Mouse (Mus musculus): ENCODE results near the gene Mrgprx2. TPM values are rescaled to one million over a fixed set of nuclear protein-coding genes. Genes with fewer than 3 reads are reported as not detected.
"Not testable (repeated sequence)": the region's sequence is repeated elsewhere in the genome, so short reads cannot be mapped to it uniquely, and the experiment has no call there.

Mrgprx2 gene
- not detected in 2 replicates for polyA plus RNA-seq (2016; fragmentation: Nextera tagmentation; extraction: Ambion mirVana)

DNA sequence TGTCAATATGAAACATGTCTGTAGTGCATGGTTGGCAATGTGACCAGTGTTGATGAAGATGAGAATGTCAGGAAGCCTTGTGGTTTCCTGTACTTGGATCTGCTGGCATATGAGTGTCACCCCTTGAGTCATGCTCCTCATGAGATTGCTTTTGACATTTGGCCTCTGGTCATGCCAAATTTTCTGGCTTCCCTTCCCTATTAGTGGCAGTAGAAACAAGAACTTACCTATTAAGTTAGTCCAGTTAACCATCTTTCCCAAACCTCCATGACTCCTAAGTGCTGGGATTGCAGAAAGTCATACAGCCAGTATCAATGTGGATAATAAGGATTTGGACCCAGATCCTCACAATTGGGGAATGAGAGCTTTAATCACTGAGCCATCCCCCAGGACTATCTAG lies at the start of gene Mrgprx2:
Gene Mrgprx2, minus strand, starts transcription at position 101 of the 400 bp plus-strand sequence.
- no peaks in the 10 kb centered on the region for H3K36me3 ChIP-seq
- H3K4me3 ChIP-seq: no peak within 1 kb of the TSS
- no peak within 1 kb of the TSS for H3K27ac ChIP-seq
- no peaks in the 10 kb centered on the region for H3K4me1 ChIP-seq
- H3K27me3 ChIP-seq (ENCODE audit: insufficient read depth, poor library complexity, severe bottlenecking): no peaks in the 10 kb centered on the region
- no peak for DNase-seq (ENCODE audit: low spot score)
- H3K9me3 ChIP-seq: no peaks in the 10 kb centered on the region; the same call in 1 of the 2 replicates

DNA sequence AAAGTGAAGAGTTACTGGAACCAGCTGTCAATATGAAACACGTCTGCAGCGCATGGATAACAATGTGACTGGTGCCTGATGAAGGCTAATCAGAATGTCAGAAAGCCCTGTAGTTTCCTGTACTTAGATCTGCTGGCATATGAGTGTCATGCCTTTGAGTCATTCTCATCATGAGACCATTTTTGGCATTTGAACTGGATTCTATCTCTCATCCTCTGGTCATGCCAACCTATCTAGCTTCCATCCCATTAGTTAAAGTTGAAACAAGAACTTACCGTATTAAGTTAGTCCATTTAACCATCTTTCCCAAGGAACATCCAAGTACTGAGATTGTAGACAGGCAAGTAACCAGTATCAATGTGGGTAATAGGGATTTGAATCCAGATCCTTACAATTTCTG lies 42.9 kb downstream of the Mrgprx2 start, which contains the start of gene Mrgprb1:
Gene Mrgprb1, minus strand, starts transcription at position 101 of the 400 bp plus-strand sequence.
- 80% methylated on average over 3 of the region's 3 CpGs for WGBS
- Histone ChIP-seq H3K27ac (no peak within 1 kb of the TSS), H3K36me3 (no peaks in the 10 kb centered on the region), H3K4me3 (no peak within 1 kb of the TSS), H3K9me3 (peaks cover 7% of the 10 kb centered on the region), H3K27me3 (ENCODE audit: insufficient read depth, poor library complexity, severe bottlenecking) (no peaks in the 10 kb centered on the region), H3K4me1 (no peaks in the 10 kb centered on the region)
- no peak for DNase-seq (ENCODE audit: low spot score)

DNA sequence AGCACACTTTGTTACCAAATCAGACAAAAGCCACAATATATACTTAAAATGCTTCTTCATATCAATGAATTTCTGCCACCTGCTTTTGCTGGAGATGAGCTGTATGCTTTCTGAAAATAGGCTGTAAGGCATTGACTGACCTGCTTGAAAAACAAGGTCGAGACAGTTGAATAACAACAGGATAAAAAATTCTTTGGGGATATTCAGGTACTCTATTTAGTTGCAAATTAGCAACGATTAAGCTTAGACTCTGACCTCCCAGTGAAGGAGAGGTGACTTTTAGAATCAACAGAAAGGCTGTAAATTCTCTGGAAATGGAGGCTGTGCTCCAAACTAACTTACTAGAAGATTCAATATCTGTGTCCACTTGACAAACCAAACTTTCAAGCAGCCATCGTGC lies 62.5 kb downstream of the Mrgprx2 start:
- Histone ChIP-seq H3K27me3 (ENCODE audit: insufficient read depth, poor library complexity, severe bottlenecking) (no peaks in the 10 kb centered on the region), H3K4me3 (no peak overlapping the region), H3K27ac (no peak overlapping the region), H3K9me3 (peaks cover 16% of the 10 kb centered on the region), H3K4me1 (no peaks in the 10 kb centered on the region), H3K36me3 (no peaks in the 10 kb centered on the region)
- DNase-seq (ENCODE audit: low spot score): no peak
- WGBS: 53% methylated on average over 3 of the region's 3 CpGs

DNA sequence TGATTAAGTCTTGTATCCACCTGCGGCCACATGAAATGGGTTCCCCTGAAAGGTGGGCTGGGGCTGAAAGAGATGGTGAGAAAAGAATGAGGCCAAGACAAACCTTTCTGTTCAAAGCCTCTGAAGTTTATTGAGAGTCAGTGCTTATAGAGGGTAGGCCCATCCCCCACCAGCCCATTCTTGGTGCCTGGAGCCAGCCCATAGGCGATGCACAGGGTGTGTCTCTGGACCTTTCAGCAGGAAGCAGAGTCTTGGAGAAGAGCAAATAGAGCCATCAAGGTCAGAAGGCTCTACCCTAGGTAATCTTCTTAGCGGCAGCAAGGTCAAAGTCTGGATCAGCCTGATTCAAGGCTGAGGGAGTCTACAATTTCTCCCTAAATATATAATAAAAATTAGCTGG lies 63.2 kb downstream of the Mrgprx2 start:
- not testable (repeated sequence) for H3K27ac ChIP-seq; H3K4me3 ChIP-seq; H3K4me1 ChIP-seq; DNase-seq (ENCODE audit: low spot score); H3K27me3 ChIP-seq (ENCODE audit: insufficient read depth, poor library complexity, severe bottlenecking); H3K36me3 ChIP-seq
- 70% methylated on average over 3 of the region's 3 CpGs for WGBS
- peaks cover 13% of the 10 kb centered on the region for H3K9me3 ChIP-seq

Other genes with a start within 250 kb of the Mrgprx2 start
- not detected in 2 replicates for gene Mrgprb8, start 110.8 kb downstream of the Mrgprx2 start, polyA plus RNA-seq (2016; fragmentation: Nextera tagmentation; extraction: Ambion mirVana)
- not detected in 2 replicates for gene Mrgprb1, start 43.0 kb downstream of the Mrgprx2 start, polyA plus RNA-seq (2016; fragmentation: Nextera tagmentation; extraction: Ambion mirVana)
- not detected in 2 replicates for gene Mrgprb2, start 58.8 kb upstream of the Mrgprx2 start, polyA plus RNA-seq (2016; fragmentation: Nextera tagmentation; extraction: Ambion mirVana)
- not detected in 2 replicates for gene Mrgprb3, start 144.5 kb upstream of the Mrgprx2 start, polyA plus RNA-seq (2016; fragmentation: Nextera tagmentation; extraction: Ambion mirVana)